Mouse (Mus musculus): ENCODE results near the gene Il34. TPM values are rescaled to one million over a fixed set of nuclear protein-coding genes. Genes with fewer than 3 reads are reported as not detected.

Gene Il34
- polyA plus RNA-seq, 1 experiment = not detected

DNA sequence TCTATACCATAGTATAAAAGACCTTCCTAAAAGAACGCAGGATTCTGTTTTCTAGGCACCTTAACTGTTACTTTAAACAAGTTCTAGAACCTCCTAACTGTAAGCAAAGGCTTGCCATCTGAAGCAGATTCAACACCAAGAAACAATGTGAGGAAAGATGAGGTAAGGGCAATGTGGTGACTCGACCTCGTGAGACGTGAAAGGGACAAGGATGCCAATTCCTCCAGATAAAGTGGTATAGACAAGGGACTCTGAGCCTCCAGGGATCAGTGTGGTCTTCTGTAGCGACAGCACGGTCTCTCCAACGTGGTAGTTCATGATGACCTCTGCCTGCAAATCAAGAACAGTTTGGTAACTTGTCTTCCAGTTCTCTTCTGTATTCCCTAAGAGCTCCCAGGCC is 6.1 kb upstream of the Il34 start:
- Histone ChIP-seq H3K4me1 (ENCODE audit: control insufficient read depth, insufficient read depth, low read length) (peaks cover 40% of the 10 kb centered on the region), H3K27ac (ENCODE audit: insufficient read depth, low read depth, low read length) (peak overlapping the region; percentile 26), H3K4me3 (ENCODE audit: insufficient read depth, low read length) (no peak overlapping the region)
- TF ChIP-seq POLR2A (IDR thresholded peaks at IDR 0.05; ENCODE audit: borderline replicate concordance, low read depth, low read length) (no peak), CTCF (IDR thresholded peaks at IDR 0.05; ENCODE audit: low read depth, low read length) (no peak)

DNA sequence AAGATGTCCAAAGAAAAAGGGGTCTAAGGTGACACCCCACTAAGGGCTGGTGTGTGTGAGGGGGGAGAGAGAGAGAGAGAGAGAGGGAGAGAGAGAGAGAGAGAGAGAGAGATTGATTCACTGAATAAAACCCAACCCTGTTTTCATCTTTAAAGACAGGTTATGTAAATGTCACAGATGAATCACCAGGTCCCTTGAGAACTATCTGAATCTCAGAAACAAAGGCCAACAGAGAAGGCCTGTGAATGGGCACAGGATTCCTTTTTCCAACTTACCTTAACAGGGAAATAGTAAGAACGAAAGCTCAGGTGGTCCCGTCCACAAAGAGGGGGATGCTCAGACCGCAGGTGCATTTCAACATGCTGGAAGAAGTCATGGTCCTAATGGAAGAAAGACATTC is 5.4 kb upstream of the Il34 start:
- TF ChIP-seq CTCF (IDR thresholded peaks at IDR 0.05; ENCODE audit: low read depth, low read length) = no peak
- TF ChIP-seq POLR2A (IDR thresholded peaks at IDR 0.05; ENCODE audit: borderline replicate concordance, low read depth, low read length) = no peak
- Histone ChIP-seq H3K4me1 (ENCODE audit: control insufficient read depth, insufficient read depth, low read length) (peaks cover 40% of the 10 kb centered on the region), H3K27ac (ENCODE audit: insufficient read depth, low read depth, low read length) (no peak overlapping the region), H3K4me3 (ENCODE audit: insufficient read depth, low read length) (no peak overlapping the region)

DNA sequence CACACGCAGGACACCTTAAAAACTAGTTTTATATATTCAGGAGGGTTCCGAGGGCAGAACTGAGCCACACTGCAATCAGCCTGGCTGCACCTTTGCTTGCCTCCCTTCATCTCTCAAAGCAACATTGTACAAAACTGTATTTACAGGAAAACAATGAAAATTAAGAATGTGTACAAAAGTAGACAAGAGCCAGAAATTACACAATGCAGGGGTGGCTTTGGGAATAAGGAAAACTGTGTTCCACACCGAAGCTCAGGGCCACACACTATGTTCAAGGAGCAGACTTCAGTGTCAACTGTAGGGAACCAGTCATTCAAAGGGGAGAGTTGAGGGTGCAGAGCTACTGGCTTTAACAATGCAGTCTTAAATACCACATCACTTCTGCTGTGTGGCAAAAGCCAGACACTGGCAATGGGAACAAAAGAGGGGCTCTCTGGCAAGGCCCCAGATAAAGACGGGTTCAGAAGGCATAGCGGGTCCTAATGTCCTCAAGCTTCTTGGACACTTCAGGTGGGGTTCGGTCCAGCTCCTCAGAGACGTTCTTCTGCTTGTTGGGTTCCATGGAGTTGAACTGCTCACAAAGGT is 4.8 kb upstream of the Il34 start:
- TF ChIP-seq CTCF (IDR thresholded peaks at IDR 0.05; ENCODE audit: low read depth, low read length) (no peak), POLR2A (IDR thresholded peaks at IDR 0.05; ENCODE audit: borderline replicate concordance, low read depth, low read length) (no peak)
- peaks cover 40% of the 10 kb centered on the region for H3K4me1 ChIP-seq (ENCODE audit: control insufficient read depth, insufficient read depth, low read length)
- H3K4me3 ChIP-seq (ENCODE audit: insufficient read depth, low read length) = no peak overlapping the region
- H3K27ac ChIP-seq (ENCODE audit: insufficient read depth, low read depth, low read length) = no peak overlapping the region

DNA sequence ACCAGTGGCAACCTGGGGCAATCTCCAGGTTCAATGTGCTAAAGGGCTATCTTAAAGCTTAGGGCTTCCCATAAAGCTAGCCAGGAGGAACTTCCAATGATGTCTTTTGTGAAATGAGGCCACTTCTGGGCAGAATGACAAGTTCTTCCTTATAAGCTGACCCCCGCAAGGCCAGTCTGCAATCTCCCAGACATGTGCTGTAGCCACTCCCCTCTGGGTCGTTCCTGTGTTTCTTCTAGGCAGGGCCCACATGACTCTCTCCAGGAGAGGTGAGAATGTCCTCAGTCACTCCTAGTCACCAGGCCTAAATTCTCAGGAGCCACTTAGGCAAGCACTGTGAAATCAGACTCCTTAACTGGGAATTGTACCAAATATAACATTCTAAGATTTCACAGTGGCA is 4.1 kb upstream of the Il34 start:
- Histone ChIP-seq H3K27ac (ENCODE audit: insufficient read depth, low read depth, low read length) (no peak overlapping the region), H3K4me3 (ENCODE audit: insufficient read depth, low read length) (no peak overlapping the region), H3K4me1 (ENCODE audit: control insufficient read depth, insufficient read depth, low read length) (peaks cover 40% of the 10 kb centered on the region)
- no peak for TF ChIP-seq POLR2A (IDR thresholded peaks at IDR 0.05; ENCODE audit: borderline replicate concordance, low read depth, low read length)
- no peak for TF ChIP-seq CTCF (IDR thresholded peaks at IDR 0.05; ENCODE audit: low read depth, low read length)

DNA sequence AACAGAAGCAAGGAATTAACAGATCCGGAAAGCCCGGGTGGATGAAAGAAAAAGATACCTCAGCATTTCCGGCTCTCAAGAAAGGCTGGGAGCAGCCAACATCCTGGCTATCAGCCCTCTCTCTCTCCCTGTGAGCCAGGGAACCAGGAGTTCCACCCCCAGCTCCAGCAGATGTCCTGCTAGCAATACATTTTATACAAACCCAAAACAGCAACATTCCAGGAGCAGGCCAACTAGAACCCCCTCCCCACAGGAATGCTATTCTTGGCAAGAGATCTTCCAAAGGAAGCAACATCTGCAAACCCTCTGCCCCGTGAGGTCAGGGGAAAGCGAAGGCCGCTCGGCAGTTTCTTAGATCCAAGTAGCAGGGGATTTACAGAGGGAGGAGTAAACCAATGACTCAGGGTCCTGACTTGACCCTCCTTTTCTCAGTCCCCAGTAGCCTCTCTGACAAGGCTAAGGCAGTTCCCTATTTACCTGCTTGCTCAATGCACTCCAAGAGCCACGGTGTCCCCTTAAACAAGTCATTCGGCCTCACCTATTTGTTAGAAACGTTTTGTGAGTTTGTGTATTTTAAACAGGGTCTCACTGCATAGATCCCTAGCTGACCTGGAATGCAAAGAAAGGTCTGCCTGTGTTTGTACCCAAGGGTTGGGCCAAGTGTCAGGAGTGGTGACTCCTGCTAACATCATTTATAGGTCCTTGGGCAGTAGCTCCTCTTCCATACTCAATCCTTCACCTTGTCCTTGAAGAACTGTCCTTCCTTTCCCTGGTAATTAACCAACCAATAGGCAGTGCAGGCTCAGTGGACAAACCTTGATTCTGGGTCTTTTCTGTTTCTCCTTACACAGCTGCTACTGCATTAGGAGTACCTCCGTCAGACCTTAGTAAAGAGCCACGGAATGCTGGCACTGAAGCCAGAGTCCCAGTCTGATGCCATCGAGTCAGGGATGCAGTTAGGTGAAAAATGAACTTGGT is 3.1 kb upstream of the Il34 start:
- Histone ChIP-seq H3K4me3 (ENCODE audit: insufficient read depth, low read length) (no peak overlapping the region), H3K27ac (ENCODE audit: insufficient read depth, low read depth, low read length) (no peak overlapping the region), H3K4me1 (ENCODE audit: control insufficient read depth, insufficient read depth, low read length) (peaks cover 40% of the 10 kb centered on the region)
- TF ChIP-seq CTCF (IDR thresholded peaks at IDR 0.05; ENCODE audit: low read depth, low read length) (no peak), POLR2A (IDR thresholded peaks at IDR 0.05; ENCODE audit: borderline replicate concordance, low read depth, low read length) (no peak)

DNA sequence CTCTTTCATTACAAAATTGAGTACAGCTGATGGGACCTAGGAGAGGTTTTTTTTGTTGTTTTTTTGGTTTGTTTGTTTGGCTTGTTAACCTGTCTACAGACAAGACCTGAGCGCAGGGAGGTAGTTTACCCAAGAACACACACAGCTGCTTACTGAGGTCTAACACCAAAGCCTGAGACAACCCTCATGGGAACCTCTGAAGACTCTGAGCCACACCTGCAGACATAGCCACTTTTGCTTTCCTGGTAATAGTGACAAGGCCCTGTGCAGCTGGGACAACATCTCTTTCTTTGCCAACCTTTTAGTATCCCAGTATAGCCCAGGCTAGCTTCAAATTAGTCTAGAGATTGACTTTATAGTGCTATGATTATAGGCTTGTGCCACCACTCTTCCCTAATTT is 422 bp upstream of the Il34 start:
- TF ChIP-seq CTCF (IDR thresholded peaks at IDR 0.05; ENCODE audit: low read depth, low read length) (no peak), POLR2A (IDR thresholded peaks at IDR 0.05; ENCODE audit: borderline replicate concordance, low read depth, low read length) (no peak)
- H3K27ac ChIP-seq (ENCODE audit: insufficient read depth, low read depth, low read length) = no peak overlapping the region
- peaks cover 24% of the 10 kb centered on the region for H3K4me1 ChIP-seq (ENCODE audit: control insufficient read depth, insufficient read depth, low read length)
- no peak overlapping the region for H3K4me3 ChIP-seq (ENCODE audit: insufficient read depth, low read length)

DNA sequence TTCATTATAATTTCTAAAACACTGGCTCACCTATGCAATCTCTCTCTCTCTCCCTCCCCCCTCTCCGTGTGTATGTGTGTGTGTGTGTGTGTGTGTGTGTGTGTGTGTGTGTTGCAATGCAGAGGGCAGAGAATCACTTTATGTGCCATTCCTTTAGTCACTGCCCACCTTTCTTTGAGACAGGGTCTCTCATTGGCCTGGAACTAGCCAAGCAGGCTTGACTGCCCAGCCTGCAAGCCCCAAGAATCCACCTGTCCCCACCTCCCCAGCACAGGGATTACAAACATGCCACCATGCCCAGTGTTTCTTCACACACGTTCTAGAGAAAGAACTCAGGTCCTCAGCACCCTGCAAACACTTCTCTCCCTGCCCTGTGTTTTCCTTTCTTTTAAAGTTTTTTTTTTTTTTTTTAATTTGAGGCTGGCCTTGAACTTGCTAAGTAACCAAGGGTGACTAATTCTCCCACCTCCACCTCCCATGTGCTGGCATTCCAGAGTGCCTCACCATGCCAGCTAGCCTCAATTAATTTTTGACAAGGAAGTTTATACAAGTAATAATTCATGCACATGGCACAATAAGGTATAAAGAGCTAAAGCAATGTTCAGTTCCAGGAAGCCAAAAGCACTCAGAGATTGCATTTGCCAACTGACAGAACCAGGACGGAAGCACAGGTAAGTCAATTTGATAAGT is 754 bp downstream of the Il34 start:
- H3K4me3 ChIP-seq (ENCODE audit: insufficient read depth, low read length) = no peak overlapping the region
- TF ChIP-seq CTCF (IDR thresholded peaks at IDR 0.05; ENCODE audit: low read depth, low read length) (no peak), POLR2A (IDR thresholded peaks at IDR 0.05; ENCODE audit: borderline replicate concordance, low read depth, low read length) (no peak)
- H3K27ac ChIP-seq (ENCODE audit: insufficient read depth, low read depth, low read length) = no peak overlapping the region
- H3K4me1 ChIP-seq (ENCODE audit: control insufficient read depth, insufficient read depth, low read length) = peaks cover 16% of the 10 kb centered on the region

DNA sequence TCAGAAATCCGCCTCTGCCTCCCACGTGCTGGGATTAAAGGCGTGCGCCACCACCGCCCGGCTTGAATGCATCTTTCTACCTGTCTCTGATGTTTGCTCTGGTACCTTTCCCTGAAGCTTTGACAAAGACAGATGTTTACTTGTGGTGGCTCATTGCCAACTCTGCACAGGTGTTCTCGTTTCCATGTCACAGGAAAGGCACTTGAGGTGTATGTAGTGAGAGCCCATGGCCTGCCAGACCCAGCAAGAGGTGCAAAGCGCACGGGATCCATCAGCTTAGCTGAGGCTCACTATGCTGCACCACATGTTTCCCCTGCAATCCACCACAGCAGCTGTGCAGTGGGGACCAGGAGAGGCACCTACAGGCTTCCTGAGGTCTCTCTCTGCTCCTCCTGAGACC is 1.9 kb downstream of the Il34 start:
- H3K4me3 ChIP-seq (ENCODE audit: insufficient read depth, low read length) = no peak overlapping the region
- TF ChIP-seq POLR2A (IDR thresholded peaks at IDR 0.05; ENCODE audit: borderline replicate concordance, low read depth, low read length) = no peak
- TF ChIP-seq CTCF (IDR thresholded peaks at IDR 0.05; ENCODE audit: low read depth, low read length) = no peak
- H3K4me1 ChIP-seq (ENCODE audit: control insufficient read depth, insufficient read depth, low read length) = peaks cover 5% of the 10 kb centered on the region
- no peak overlapping the region for H3K27ac ChIP-seq (ENCODE audit: insufficient read depth, low read depth, low read length)

DNA sequence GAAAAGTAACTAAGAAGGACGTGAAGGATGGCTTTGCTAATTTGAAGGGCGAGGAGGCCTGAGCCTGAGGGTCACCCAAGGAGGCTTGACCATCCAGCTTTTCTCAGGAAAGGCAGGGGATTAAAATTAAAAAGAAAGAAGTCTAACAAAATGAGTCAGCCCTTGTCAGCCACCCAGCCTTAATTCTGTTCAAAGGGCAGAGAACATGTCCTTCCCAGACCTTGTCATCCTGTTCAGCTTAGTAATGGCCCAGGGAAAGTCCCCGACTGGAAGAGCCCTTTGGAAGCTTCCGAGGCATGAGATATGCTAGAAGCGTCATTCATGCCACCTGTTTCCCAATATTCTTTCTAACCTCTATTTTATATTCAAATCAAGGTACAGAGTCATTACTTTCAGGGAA is 2.7 kb downstream of the Il34 start:
- TF ChIP-seq POLR2A (IDR thresholded peaks at IDR 0.05; ENCODE audit: borderline replicate concordance, low read depth, low read length) (no peak), CTCF (IDR thresholded peaks at IDR 0.05; ENCODE audit: low read depth, low read length) (no peak)
- H3K27ac ChIP-seq (ENCODE audit: insufficient read depth, low read depth, low read length) = no peak overlapping the region

DNA sequence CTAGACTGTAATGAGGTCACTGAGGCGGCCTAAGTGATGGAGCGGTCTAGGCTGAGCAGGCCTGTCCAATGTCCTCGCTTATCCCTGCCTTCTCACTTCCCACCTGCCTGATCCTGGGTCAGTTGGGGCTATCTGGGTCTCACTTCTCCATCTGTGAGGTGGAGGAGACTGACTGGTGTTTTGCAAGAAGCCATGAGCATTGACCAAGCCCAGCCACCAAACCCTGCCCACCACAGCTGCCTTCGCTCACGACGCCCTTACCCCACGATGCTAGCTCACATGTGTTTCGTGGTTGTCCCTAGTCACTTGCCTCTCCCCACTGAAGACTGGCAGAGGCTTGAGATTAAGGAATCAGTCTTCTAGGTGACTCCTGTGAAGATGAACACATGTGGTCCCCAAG is 8.6 kb downstream of the Il34 start:
- no peak overlapping the region for H3K27ac ChIP-seq (ENCODE audit: insufficient read depth, low read depth, low read length)
- TF ChIP-seq POLR2A (IDR thresholded peaks at IDR 0.05; ENCODE audit: borderline replicate concordance, low read depth, low read length) = no peak
- TF ChIP-seq CTCF (IDR thresholded peaks at IDR 0.05; ENCODE audit: low read depth, low read length) = no peak
- H3K4me3 ChIP-seq (ENCODE audit: insufficient read depth, low read length) = no peak overlapping the region
- no peaks in the 10 kb centered on the region for H3K4me1 ChIP-seq (ENCODE audit: control insufficient read depth, insufficient read depth, low read length)

More for the DNA sequence above, 2.7 kb downstream of the Il34 start:
- H3K4me3 ChIP-seq (ENCODE audit: insufficient read depth, low read length) = no peak overlapping the region
- no peaks in the 10 kb centered on the region for H3K4me1 ChIP-seq (ENCODE audit: control insufficient read depth, insufficient read depth, low read length)
